Mouse (Mus musculus) left cerebral cortex, postnatal 10 days (tissue): ENCODE measurements around the gene Vav2. TPM values are rescaled to one million over a fixed set of nuclear protein-coding genes. Genes with fewer than 3 reads are reported as not detected.

Source experiments
- DNase-seq, 2 experiments: peaks; one replicate each; pipeline ENCODE4 v3.0.0; 2021 to 2022; ENCODE audit warnings: low spot score in 2 of 2, mixed read lengths in 1 of 2; ENCODE audit errors: extremely low spot score in 1 of 2
- intact Hi-C: fragments of 180-260 bp; cut with DNase I; formaldehyde crosslinking; loops from one replicate; pipeline ENCODE4 v1.15.1; 2025
- total RNA-seq, 2 experiments: library from RNA; stranded (reverse); gene quantifications; 2 replicates each; pipeline ENCODE4 v1.2.3; 2021

Gene Vav2
- total RNA-seq, 2 experiments from 2014 or later, result 26.1 to 29.0 TPM

DNA sequence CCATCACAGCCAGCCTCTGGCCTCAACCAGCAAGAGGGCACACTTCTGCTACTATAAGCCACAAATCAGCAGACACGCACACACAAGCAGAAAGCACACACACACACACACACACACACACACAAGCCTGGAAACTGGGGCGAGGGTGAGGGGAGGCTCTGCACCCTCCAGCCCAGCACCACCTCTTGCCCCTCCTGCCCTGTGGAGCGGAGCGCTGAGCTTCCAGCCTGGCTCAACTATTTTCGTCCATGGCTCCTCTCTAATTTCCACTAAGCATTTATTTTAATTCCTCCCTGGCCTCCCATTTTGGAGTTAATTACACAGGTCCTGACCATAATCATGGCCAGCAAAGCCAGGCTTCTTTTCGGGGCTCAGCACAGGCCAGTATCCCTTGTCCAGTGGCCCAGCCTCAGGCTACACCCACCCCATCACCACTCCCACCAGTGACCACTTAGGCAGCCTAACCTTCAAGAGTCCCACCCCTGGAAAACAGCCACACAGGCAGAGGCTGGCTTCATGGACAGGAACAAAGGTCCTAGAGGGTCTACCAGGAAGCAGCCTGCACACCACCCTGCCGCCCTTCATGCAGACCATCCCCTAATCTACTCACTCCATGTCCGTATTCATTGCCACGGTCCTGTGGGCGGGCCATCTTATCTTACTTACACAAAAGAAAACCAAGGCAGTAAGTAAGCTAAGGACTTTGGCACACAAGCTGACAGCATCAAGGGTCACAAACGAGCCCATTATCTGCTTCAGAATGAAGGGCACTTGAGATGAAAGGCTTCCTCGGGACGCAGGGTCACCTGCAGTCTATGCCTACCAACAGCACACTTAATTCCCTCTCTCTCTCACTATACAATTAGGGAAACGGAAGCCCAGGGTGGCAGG lies 37.3 kb downstream of the Vav2 start:
- intact Hi-C loops, result no loop called here
- no peak for DNase-seq

DNA sequence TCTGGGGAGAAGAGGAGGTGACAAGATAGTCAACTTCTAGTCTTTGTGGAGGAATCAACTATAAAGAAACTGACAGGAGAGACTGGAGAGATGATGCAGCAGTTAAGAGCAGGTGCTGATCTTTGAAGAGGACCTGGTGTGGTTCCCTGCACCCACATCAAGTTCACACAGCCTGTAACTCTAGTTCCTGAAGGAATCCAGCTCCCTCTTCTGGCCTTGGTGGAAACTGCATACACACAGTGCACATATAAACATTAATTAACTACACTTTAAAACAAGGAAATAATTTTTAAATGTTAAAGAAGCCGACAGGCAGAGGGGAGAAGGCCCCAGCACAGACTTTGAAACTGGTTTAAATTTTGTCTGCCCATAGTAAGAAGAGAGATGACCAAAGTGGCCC lies 39.6 kb downstream of the Vav2 start:
- DNase-seq, result no peak
- intact Hi-C loops, result no loop called here

DNA sequence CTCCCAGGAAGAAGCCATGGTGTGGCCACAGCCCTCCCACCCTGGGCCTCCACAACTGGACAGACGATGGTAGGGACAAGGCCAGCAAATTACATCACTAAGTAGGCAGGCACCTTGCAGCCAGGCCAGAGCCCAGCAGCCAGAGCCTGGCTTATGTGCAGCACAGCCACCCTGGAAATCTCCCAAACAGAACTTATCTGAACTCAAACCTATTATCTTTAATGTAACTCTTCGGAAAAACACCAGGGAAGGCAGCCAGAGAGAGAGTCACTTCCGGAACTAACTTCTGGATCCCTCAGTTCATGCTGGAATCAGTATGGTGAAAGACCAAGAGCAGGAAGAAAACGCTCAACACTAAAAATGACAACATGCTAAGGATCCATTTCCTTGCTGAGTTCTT lies 45.1 kb downstream of the Vav2 start:
- no peak for DNase-seq
- intact Hi-C loops, result no loop called here

DNA sequence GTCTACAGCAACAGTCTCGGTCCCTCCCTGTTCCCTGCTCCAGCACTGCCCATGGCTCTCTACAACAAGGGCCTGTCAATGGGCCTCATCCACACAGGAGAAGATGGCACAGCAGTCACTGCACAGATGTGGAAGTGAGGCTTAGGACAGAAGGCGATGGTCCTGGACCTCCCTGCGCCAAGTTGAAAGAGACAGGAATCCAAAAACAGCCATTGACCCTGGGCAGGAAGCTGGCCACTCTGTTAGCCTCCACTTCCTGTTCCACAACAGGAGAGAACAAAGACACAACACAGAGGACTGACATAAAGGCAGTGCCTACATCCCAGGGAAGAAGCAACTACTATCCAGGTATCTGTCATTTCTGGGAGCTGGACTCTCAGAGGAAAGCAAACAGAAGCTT lies 45.6 kb downstream of the Vav2 start:
- intact Hi-C loops, result no loop called here
- no peak for DNase-seq

DNA sequence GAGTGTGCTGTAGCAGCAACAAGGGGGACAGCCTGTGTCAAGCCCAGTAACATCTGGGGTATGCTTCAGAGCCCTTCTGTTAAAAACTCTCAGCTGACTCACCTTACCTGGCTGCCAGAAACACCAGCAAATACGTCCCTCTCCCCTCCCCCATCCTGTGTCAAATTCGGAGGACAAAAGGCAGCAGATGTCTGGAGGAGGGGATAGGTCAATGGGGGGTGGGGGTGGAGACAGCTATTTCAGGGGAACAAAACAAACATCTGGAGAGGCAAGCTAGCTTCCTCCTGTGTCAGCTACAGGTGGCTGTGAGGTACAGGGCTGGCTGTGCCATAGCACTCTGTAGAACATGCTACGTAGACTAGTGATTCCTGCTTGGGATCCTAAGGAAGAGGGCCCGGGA lies 49.0 kb downstream of the Vav2 start:
- intact Hi-C loops, result no loop called here

DNA sequence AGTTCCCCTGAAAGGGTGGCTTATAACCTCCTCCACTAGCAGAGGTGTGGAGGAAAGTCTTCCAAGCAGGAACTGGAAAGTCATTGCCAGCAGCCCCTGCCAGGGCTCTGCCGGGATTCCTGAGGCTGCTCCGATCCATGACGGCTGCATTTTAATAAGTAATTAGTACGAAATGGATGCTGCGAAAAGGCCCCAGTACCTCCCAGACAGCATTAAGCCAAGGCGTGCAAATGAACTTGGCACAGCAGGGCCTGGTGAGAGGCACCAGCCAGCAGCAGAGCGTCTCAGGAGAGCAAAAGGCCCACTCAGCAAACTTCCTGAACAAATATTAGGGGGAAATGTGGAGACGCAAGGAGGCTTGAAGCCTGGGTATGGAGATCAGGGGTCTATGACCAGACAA lies 49.7 kb downstream of the Vav2 start:
- intact Hi-C loops, result no loop called here
- DNase-seq, result no peak

More for the DNA sequence above, 49.0 kb downstream of the Vav2 start:
- no peak for DNase-seq

DNA sequence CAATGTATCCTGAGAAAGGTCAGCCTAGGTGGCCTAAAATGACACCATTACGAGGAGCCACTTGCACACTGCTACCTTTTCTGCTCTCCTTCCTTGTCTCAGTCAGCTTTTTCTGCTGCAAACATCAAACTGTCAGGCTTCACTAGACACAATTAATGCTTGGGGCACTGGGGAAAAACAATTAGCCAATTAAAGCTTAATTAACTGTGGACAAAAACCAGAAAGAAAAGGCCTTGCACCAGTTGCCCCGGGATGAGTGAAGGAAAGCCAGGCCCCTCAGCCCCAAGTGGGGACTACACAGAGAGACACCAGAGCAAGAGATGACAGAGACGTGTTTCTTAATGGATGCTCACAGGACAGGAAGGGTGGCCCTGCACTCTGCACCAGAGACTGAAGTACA lies 51.7 kb downstream of the Vav2 start:
- intact Hi-C loops, result no loop called here
- no peak for DNase-seq

DNA sequence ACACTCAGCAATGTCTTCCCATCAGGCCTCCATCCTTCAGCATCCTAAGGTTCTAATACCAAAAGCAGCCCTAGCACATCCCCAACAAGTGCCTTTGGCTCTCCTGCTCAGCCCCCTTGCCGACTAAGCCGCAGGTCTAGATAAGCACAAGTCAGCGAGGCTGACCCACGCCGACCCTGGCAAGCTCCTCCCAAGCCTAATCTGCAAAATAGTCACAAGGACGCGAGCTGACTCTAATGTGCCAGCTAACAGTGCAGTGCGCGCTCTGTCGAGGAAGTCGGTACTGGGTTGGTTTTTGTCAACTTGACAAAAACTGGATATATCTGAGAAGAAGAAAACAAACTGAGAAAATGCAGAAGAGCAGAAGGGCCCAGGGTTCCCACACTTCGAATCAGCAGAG lies 53.5 kb downstream of the Vav2 start:
- intact Hi-C loops, result no loop called here
- DNase-seq, result no peak

DNA sequence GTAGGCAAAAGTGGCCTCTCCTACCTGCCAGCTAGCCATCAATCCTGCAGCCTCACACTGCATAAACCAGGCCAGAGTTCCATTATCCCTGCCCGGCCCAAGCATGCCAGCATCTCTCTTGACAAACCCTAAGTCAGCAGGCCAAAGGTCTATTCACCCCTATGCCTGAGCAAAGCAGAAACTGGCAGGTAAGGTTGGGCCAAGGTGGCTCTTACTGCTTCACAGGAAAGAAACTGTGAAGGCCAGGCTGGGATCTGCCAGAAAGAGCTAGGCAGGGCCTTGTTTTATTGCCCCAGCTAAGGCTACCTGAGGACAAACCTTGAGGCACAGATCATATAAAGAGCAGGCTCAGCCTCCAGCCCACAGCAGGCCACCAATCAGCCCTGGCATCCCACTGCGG lies 55.4 kb downstream of the Vav2 start:
- DNase-seq, result no peak
- intact Hi-C loops, result no loop called here

DNA sequence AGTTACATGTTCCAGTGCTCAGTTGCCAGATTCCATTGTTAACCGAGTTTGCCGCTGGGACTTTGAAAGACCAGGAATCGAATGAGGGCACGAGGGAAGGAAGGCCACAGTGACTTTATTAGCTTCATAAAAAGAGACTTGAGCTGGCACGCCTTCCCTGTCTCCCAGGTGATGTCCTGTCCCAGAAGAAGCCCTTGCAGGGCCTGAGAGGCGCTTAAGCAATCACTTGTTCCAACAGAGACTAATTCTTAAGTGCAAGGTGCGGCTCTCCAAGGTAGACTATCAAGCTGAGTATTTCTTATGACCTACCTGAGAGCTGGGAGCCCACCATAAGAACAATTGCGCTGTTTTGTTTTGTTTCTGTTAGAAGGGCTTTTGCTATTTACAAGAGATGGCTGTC lies 57.9 kb downstream of the Vav2 start:
- DNase-seq, result no peak
- intact Hi-C loops, result no loop called here

DNA sequence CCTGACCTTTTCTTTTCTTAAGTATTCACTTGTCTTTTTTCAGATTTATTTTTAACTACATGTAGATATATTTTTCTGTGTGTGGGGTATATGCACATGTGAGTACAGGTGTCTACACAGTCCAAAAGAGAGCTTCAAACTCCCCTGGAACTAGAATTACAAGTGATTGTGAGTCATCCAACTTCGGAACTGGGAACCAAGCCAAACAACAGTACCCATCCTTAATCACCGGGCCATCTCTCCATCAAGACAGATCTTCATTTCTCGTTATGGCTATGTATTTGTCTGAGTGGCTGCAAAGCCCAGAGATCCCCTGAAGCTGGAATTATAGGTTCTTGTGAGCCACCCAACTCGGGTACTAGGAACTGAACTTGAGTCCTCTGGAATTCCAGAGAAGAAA lies 61.5 kb downstream of the Vav2 start:
- no peak for DNase-seq
- intact Hi-C loops, result no loop called here

DNA sequence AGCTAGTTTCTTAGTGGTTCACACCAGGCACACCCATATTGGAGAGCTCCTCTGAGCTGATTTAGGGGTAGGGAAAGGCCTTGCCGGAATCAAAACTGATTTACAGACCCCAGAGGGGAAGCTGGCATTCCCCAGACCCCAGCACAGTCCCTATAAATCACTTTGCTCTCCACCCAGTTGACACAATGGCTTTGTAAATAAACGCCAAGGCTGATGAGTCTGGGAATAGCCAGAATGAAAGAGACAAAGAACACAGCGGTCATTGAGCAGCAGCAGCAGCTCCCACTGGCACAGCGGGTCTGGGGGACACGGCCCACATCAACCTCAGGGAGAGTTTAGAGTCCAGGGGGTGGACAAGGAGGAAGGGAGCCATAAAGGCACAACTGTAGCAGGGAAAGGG lies 65.0 kb downstream of the Vav2 start:
- DNase-seq, result no peak
- intact Hi-C loops, result no loop called here

DNA sequence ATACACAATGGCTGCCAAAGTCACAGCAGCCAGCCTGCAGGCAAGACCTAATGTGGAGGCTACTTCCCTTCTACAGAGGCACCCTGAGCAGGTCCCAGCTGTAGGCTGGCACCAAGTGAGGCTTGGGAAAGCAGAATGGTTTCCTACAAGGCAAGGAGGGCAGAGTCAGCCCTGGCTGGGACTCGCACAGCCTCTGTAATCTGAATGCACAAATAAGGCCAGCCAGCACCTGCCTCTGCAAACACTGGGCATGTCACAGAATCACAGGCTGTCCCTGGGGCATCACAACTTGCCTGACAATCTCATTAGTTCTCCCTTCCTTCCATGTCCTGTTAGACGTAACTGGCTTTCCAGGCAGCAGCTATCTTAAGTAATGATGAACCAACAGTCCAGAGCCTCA lies 68.4 kb downstream of the Vav2 start:
- no peak for DNase-seq
- intact Hi-C loops, result no loop called here

DNA sequence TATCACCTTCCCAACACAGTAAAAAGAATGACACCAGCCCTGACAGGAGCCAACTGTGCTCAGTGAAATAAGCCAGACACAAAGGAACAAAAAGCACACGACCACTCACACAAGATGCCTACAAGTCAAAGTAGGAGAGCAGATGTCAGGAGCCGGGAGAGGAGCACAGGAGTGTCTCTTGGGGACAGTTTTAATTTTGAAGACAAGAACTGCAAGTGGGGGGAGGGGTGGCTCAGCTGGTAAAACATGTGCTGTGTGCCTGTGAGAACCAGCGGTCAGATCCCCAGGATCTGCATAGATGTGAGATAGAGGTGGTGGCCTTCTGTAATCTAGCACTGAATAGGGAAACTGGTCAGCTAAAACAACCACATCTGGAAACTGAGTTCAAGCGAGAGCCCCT lies 71.1 kb downstream of the Vav2 start:
- DNase-seq, result no peak
- intact Hi-C loops, result no loop called here

DNA sequence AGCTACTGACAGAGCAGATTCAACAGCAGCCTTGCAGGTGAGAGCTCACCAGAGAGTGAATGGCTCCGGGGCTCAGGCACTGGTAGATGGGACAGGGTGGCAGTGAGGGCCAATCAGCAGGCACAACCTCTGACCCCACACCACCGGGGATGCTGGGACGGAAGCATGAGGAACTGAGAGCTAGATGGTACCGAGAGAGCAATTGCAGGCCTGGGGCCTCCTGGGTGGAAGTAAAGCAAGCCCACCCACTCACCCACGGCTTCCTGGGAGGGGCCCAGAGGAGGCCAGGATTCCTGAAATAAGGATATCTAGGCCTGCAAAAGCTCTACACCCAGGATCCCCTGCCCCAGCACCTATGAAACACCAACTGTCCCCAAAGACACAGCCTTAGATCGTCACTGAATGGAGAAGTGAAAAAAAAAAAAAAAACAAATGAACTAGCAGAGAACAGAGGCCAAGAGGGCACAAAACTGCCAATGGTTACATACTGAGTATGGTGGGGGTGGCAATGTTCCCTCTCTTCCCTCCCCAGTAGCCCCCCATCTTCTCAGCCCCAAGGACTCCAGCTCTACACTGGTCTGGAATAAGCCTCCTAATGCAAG lies 72.1 kb downstream of the Vav2 start:
- intact Hi-C loops, result no loop called here
- no peak for DNase-seq

DNA sequence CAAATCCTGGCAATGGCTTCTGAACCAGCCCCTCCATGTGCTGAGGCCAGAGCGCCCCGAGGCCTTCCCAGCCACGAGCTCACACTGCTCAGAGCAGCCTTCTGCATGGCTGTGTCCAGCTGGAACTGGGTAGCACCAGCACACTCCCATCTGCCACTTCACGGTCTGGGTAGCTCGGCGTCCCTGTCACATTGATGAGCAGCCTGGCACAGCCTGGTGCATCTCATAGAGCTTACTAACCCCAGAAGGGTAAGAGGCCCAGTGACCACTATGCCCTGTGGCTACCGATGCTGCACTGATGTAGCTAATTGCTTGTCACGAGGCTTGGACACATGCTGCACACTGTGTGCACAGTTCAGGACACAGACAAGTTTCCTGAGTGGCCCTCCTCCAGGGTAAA lies 74.1 kb downstream of the Vav2 start:
- intact Hi-C loops, result no loop called here
- DNase-seq, result no peak

DNA sequence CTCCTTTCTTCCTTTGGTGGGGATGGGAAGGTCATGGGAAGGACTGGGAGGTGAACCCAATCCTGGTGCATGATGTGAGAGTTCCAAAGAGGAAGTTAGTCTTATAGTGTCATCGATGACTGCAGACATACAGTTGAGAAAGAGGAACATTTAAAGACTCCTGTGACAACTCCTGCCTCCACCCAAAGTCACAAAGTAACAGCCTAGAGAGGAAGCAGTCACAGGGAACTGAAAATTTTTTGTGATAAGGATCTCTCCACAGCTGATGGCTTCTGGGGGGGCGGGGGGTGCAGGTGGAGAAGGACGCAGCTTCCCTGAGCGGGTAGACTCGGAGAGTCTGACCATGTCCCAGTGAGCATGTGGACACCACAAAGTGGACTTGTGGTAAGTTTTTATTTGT lies 76.5 kb downstream of the Vav2 start:
- no peak for DNase-seq
- intact Hi-C loops, result no loop called here

DNA sequence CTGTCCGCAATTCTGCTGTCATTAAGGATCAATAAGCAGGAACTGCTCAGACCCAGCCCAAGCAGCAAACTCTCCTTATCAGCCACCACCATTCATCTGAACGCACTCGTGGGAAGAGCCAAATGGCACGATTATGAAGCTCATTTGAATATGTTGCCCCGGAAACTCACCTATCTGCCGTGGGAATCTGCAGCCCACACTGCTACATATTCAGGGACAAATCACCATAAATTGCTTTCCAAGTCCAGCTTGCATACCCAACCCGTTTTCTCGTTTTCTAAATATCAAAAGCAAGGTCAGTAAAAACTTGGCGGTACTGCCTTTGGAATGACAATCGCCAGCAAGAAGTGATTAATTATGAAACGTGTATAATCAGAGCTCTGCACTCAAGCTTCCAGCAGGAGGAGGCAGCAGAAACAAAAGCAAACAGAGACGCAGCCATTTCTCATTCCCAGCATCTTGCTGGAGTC lies 82.8 kb downstream of the Vav2 start:
- DNase-seq, result no peak
- intact Hi-C loops, result no loop called here

DNA sequence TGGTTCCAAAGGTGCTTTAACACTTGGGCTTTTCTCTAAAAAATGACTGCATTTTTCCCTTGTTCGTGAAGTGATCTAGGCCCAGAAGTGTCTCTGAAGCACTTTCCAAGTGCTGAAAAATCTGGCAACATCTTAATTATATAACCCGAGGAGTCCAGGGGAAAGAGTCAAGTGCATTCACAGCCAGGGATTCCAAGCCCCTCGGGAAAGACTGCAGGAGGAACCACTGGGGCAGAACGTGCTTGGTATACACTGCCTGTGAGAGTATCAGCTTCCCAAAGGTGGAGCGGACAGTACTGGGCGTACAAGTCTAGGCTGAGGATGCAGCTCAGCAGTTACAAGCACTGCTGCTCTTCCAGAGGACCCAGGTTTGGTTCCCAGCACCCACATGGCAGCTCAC lies 86.2 kb downstream of the Vav2 start:
- DNase-seq, result no peak
- intact Hi-C loops, result no loop called here

DNA sequence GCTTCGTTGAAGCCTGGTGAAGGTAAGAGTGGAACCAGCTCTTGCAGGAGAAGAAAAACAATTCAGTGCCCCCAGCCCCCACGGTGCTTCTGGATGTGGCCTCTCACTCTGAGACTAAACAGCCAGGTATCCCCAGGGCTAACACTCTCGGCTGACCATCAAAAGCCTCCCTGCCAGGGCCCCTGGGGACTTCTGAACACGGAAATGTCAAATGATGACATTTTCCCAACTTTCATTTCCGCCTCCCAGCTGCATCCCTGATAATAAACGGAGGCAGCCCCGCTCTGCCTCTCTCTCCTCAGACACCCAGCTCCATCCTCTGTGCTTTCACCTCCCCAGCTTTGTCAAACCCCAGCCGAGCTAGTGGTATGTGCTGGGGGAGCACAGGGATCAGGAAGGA lies 87.8 kb downstream of the Vav2 start:
- intact Hi-C loops, result no loop called here
- no peak for DNase-seq

DNA sequence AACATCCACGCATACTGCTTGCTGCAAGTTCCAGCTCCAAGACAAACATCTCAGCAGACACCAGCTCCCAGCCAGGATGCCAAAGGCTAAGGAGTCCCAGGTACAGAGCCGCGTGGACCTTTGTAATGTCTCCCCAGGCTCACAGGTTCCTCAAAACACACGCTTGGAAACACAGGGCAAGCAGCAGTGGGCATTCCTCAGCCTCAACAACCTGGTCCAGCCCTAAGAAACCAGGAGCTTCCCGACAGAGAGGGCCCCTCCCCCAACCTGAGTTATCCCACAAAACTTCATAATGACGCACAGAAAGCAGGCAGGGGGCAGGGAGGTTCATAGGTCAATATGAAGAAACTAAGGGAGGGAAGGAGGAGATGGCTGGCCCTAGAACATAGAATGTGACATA lies 89.6 kb downstream of the Vav2 start:
- intact Hi-C loops, result no loop called here
- no peak for DNase-seq
